Mouse (Mus musculus) liver, embryonic 13.5 days (tissue): ENCODE data around the gene Nr1h2. TPM values are rescaled to one million over a fixed set of nuclear protein-coding genes. Genes with fewer than 3 reads are reported as not detected.

Experiments
- ATAC-seq: fragments of 200-750 bp; cut with Nextera tagmentation; 2 replicates; pipeline ENCODE4 v1.8.0; 2017; ENCODE audit warnings: low read depth, mild to moderate bottlenecking, moderate number of reproducible peaks, moderate library complexity
- DNase-seq: peaks from one replicate; pipeline ENCODE4 v3.0.0; 2022
- H3K27ac ChIP-seq: fragments of 300-500 bp; sonication (generic); 2 replicates; pipeline ENCODE4 v1.5.1; 2015; ENCODE audit warnings: moderate library complexity, mild to moderate bottlenecking, inconsistent platforms
- H3K27me3 ChIP-seq: fragments of 300-500 bp; sonication (generic); 2 replicates; pipeline ENCODE4 v1.6.1; 2015; ENCODE audit warnings: mild to moderate bottlenecking, inconsistent platforms
- H3K36me3 ChIP-seq: fragments of 300-500 bp; sonication (generic); 2 replicates; pipeline ENCODE4 v1.6.1; 2015; ENCODE audit warnings: mild to moderate bottlenecking, inconsistent platforms
- H3K4me1 ChIP-seq: fragments of 300-500 bp; sonication (generic); replicated peaks from 2 replicates; pipeline ENCODE4 v1.6.1; 2015; ENCODE audit warnings: inconsistent platforms
- H3K4me2 ChIP-seq: fragments of 300-500 bp; sonication (generic); 2 replicates; pipeline ENCODE4 v1.6.1; 2015; ENCODE audit warnings: inconsistent platforms, mild to moderate bottlenecking, moderate library complexity
- H3K4me3 ChIP-seq: fragments of 300-500 bp; sonication (generic); replicated peaks from 2 replicates; pipeline ENCODE4 v1.5.1; 2015; ENCODE audit warnings: mild to moderate bottlenecking, inconsistent platforms
- H3K9ac ChIP-seq: fragments of 300-500 bp; sonication (generic); 2 replicates; pipeline ENCODE4 v1.6.1; 2015; ENCODE audit warnings: mild to moderate bottlenecking, inconsistent platforms
- H3K9me3 ChIP-seq: fragments of 300-500 bp; sonication (generic); replicated peaks from 2 replicates; pipeline ENCODE4 v1.6.1; 2016; ENCODE audit warnings: inconsistent platforms
- WGBS: fragments of 180-500 bp; shearing (Covaris S2); methylation state at CpG from one replicate; pipeline ENCODE4 v1.1.7; 2015; ENCODE audit not compliant: insufficient replicate concordance; 5-methylcytosine and 5-hydroxymethylcytosine counted together
- polyA plus RNA-seq: library from polyadenylated mRNA; unstranded; fragments of >200 nt; fragmentation: Nextera tagmentation; extraction: Ambion mirVana; gene quantifications from 2 replicates; pipeline ENCODE4 v1.2.1, GENCODE M21; 2015

Gene Nr1h2
- polyA plus RNA-seq = 40.7 and 47.1 TPM in 2 replicates

DNA sequence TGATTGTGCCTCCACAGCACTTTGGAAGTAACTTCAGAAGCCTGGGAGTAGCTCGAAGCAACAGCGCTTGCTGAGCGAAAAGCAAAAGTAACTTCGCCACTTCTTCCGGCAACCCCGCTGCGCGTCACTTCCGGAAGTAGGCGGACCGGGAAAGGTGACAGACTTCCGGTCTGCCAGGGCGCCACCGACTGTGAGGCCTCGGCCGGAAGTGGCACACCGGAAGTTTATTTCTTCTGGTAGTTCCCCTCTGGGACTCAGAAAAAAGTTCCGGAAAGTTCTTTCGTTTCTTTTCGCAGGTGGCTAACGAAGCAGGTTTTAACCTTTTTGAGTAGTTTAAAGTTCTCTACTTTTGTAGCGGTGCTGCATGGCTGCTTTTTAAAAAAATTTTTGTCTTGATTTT lies at the start of gene Nr1h2:
Gene Nr1h2, minus strand, starts transcription at position 126 of the 400 bp plus-strand sequence.
- WGBS = under 1% methylated on average over 22 of the region's 22 CpGs
- Histone ChIP-seq H3K4me1 (peaks cover 16% of the 10 kb centered on the region), H3K9ac (peak within 1 kb of the TSS; percentile 87), H3K27me3 (no peaks in the 10 kb centered on the region), H3K27ac (peak within 1 kb of the TSS; percentile 98), H3K4me3 (peak within 1 kb of the TSS; percentile 99), H3K4me2 (peak within 1 kb of the TSS; percentile 82), H3K36me3 (peaks cover 34% of the 10 kb centered on the region), H3K9me3 (no peaks in the 10 kb centered on the region)
- ATAC-seq (peak; percentile 76), DNase-seq (peak; percentile 93)

DNA sequence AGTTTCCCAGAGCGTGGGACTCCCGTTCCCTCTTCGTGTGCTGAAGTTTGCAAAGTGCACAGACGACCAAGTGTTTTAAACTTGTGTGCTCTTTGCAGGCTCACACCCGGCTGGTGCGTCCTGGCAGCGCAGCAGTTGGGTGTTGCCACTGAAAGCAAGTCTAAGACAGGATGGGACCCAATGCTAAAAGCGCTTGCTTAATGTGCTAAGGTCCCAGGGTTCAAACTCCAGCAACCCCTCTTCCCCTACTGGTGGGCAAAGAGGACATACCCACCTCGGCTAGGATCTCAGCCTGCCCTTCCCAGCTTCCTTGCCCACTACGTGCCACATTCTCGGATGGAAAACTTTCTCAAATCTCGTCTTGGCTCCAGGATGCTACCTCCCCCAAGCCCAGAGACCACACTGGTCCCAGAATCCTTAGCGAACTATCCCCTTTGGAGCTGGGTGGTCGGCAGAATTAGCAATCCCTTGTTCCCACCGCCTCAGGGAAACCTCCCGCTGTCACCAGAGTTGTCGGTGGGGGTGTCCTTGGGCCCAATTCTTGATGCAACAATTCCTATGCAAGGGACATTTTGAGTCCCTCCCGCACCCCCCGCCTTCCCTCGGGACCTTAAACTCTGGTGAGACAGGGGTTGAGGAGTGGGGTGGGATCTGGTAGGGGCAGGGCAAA lies 49.6 kb upstream of the Nr1h2 start:
- ATAC-seq (no peak), DNase-seq (no peak)
- Histone ChIP-seq H3K27ac (no peak overlapping the region), H3K4me2 (peak overlapping the region; percentile 41), H3K4me3 (no peak overlapping the region), H3K9ac (no peak overlapping the region), H3K27me3 (peaks cover 79% of the 10 kb centered on the region), H3K9me3 (no peaks in the 10 kb centered on the region), H3K36me3 (no peaks in the 10 kb centered on the region), H3K4me1 (no peaks in the 10 kb centered on the region)
- WGBS = 5% methylated on average over 20 of the region's 20 CpGs

DNA sequence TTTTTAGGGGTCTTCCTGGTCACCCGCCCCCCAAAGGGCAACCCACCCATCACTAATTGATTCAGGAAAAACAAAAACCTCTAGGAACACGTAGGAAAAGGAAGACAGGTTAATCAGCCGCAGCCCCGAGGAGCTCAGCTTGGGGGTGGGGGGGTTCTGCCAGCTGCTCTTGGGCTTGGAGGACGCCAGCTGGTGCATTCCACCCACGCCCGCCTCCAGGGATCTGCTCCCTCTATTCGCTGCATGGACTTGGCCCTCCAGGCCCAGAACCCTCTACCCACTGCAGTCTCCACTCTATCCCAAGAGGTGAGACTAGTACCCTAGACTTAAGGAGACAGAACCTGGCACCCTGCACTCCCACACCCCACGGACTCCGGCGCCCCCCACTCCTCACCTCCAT lies 48.7 kb upstream of the Nr1h2 start:
- no peaks in the 10 kb centered on the region for H3K36me3 ChIP-seq

DNA sequence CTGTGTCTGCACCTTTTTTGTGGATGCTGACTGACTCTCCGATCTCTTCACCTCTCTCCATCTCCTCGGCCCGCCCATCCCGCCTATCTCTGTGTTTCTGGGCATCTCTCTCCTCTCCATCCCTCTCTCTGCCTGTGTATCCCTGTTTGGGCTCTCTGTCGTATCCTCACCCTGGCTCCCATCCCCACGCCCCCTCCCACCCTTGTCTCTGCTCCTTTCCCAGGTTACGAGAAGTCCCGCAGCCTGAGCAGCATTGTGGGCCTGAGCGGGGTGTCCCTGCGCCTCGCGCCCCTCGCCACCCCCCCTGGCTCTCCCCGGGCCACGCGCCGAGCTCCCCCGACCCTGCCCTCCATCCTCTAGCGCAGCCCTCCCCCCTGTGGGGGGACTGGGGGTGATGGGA lies 47.9 kb upstream of the Nr1h2 start:
- Histone ChIP-seq H3K4me3 (no peak overlapping the region), H3K36me3 (no peaks in the 10 kb centered on the region), H3K27me3 (peaks cover 64% of the 10 kb centered on the region), H3K9me3 (no peaks in the 10 kb centered on the region), H3K27ac (no peak overlapping the region), H3K4me2 (no peak overlapping the region), H3K4me1 (no peaks in the 10 kb centered on the region), H3K9ac (no peak overlapping the region)
- no peak for DNase-seq
- no peak for ATAC-seq
- 12% methylated on average over 19 of the region's 19 CpGs for WGBS

More for the DNA sequence above, 48.7 kb upstream of the Nr1h2 start:
- ATAC-seq (no peak), DNase-seq (no peak)
- Histone ChIP-seq H3K27ac (no peak overlapping the region), H3K4me3 (no peak overlapping the region), H3K9me3 (no peaks in the 10 kb centered on the region), H3K27me3 (peaks cover 72% of the 10 kb centered on the region), H3K9ac (no peak overlapping the region), H3K4me2 (no peak overlapping the region), H3K4me1 (no peaks in the 10 kb centered on the region)
- WGBS = 17% methylated on average over 11 of the region's 11 CpGs

DNA sequence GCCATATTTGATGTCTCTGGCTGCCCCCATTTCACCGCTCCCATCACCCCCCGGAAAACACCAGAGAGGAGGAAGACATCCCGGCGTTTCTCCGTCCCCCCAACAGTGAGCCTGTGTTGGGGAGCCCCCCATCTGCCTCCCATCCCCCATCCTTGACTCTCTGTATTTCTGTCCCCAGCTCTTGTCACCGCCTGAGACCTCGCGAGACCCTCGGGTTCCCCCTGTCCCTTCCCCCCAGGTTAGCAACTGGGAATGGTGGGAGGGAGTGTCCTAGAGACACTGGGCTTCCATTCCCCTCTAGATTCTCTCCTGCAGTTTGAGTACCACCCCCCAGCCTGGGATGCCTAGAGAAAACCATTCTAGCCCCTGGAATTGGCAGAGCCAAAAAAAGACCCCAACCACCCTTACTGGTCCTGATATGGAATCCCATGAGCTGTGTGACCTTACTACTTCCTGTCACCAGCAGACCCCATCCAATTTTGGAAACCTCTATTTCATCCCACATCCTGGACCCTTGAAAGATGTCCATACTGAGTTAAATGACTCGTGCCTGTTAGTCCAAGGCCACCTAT lies 47.0 kb upstream of the Nr1h2 start:
- H3K4me2 ChIP-seq = no peak overlapping the region
- H3K27me3 ChIP-seq = peaks cover 58% of the 10 kb centered on the region
- H3K36me3 ChIP-seq = no peaks in the 10 kb centered on the region
- 59% methylated on average over 10 of the region's 10 CpGs for WGBS
- no peak overlapping the region for H3K27ac ChIP-seq
- no peaks in the 10 kb centered on the region for H3K9me3 ChIP-seq
- H3K4me1 ChIP-seq = no peaks in the 10 kb centered on the region
- ATAC-seq (no peak), DNase-seq (no peak)
- no peak overlapping the region for H3K4me3 ChIP-seq
- no peak overlapping the region for H3K9ac ChIP-seq

DNA sequence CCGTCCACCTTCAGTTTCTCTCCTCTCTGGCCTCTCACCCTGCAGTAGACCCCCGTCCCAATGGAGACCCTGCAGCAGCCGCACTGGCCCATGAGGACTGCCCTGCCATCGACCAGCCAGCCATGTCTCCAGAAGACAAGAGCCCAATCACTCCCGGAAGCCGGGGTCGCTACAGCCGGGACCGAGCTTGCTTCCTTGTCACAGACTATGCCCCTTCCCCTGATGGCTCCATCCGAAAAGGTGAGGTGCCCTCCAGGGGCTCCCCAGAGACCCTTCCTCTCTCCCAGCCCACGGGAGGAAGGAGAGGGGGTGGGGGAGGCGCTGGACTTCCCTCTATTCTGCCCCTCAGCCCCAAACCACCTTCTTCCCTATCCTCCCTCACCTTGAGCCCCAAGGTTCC lies 44.6 kb upstream of the Nr1h2 start:
- WGBS = 66% methylated on average over 12 of the region's 12 CpGs
- no peak for DNase-seq
- H3K27me3 ChIP-seq = peaks cover 40% of the 10 kb centered on the region

DNA sequence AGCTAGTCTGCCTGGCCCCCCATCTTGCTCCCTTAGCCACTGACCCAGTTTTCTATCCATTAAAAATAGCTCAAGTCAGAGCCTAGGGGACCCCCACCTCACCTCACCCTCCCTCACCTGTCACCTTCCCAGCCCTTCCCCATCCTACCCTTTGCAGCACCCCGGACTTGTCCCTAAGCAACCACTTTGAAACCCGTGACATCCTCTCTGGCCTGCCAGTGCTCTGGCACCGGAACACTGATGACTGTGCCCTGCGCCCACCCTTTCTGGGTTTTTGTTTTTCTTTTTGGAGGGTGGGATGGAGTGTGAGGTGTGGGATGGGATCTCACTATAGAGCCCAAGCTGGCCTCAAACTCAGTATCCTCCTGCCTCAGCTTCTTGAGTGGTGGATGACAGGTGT lies 43.9 kb upstream of the Nr1h2 start:
- no peak overlapping the region for H3K27ac ChIP-seq
- H3K4me2 ChIP-seq = no peak overlapping the region
- H3K4me3 ChIP-seq = no peak overlapping the region
- ATAC-seq (no peak), DNase-seq (no peak)
- no peaks in the 10 kb centered on the region for H3K9me3 ChIP-seq
- no peaks in the 10 kb centered on the region for H3K4me1 ChIP-seq
- peaks cover 40% of the 10 kb centered on the region for H3K27me3 ChIP-seq
- H3K9ac ChIP-seq = no peak overlapping the region
- no peaks in the 10 kb centered on the region for H3K36me3 ChIP-seq
- WGBS = 70% methylated on average over 4 of the region's 4 CpGs

More for the DNA sequence above, 44.6 kb upstream of the Nr1h2 start:
- Histone ChIP-seq H3K4me2 (no peak overlapping the region), H3K4me1 (no peaks in the 10 kb centered on the region), H3K36me3 (no peaks in the 10 kb centered on the region), H3K27ac (no peak overlapping the region), H3K9me3 (no peaks in the 10 kb centered on the region), H3K9ac (no peak overlapping the region), H3K4me3 (no peak overlapping the region)
- ATAC-seq = no peak

DNA sequence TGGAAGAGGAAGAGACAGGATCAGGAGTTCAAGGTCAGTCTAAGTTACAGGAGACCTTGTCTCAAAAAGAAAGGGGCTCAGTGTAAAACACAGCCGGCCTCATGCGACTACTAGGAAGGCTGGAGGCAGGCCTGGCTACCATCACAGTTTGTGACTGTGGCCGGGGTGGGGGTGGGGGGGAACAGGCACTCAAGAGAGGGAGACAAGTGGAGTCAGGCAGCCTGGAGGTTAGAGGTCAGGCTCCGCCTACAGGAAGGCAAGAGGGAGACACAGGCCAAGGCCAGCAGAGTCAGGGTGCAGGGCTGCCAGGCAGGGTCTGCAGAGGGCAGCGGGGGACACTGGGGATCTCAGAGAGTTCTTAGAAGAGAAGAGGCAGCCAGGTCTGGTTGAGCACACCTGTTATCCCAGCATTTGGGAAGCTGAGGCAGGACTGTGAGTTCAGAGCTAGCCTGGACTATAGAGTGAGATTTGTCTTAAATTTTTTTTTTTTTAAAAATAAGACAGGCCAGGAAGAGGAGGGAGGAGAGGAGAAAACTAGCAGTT lies 43.3 kb upstream of the Nr1h2 start:
- no peaks in the 10 kb centered on the region for H3K9me3 ChIP-seq
- no peak for DNase-seq
- H3K9ac ChIP-seq = no peak overlapping the region
- 41% methylated on average over 5 of the region's 5 CpGs for WGBS
- H3K4me1 ChIP-seq = no peaks in the 10 kb centered on the region
- peaks cover 40% of the 10 kb centered on the region for H3K27me3 ChIP-seq
- no peak overlapping the region for H3K4me3 ChIP-seq
- no peak overlapping the region for H3K4me2 ChIP-seq
- H3K36me3 ChIP-seq = no peaks in the 10 kb centered on the region
- H3K27ac ChIP-seq = no peak overlapping the region
- no peak for ATAC-seq

DNA sequence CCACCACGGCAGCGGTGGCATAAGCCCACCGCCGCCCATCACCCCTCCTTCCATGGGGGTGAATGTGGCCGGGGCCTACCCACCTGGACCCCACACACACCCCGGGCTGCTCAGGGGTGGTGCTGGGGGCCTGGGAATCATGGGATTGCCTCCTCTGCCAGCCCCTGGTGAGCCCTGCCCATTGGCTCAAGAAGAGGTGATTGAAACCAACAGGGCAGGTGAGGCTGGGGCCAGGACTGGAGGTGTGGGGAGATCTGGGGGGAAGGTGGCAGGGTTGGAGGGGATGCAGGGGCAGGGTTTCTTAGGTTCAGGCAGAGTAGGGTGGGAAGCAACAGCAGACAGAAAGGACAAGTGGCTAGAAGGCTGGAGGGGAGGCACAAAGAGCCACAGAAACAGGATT lies 42.3 kb upstream of the Nr1h2 start:
- Histone ChIP-seq H3K27me3 (peaks cover 40% of the 10 kb centered on the region), H3K4me3 (no peak overlapping the region), H3K4me2 (no peak overlapping the region), H3K9me3 (no peaks in the 10 kb centered on the region), H3K27ac (no peak overlapping the region), H3K4me1 (peaks cover 6% of the 10 kb centered on the region), H3K36me3 (no peaks in the 10 kb centered on the region), H3K9ac (no peak overlapping the region)
- ATAC-seq (no peak), DNase-seq (no peak)
- WGBS = 77% methylated on average over 6 of the region's 6 CpGs

DNA sequence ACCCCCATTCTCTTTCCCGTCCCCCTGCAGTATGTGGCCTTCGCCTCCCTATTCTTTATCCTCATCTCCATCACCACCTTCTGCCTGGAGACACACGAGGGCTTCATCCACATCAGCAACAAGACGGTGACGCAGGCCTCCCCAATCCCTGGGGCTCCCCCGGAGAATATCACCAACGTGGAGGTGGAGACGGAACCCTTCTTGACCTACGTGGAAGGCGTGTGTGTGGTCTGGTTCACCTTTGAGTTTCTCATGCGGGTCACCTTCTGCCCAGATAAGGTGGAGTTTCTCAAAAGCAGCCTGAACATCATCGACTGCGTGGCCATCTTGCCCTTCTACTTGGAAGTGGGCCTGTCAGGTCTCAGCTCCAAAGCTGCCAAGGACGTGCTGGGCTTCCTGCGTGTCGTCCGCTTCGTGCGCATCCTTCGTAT lies 41.4 kb upstream of the Nr1h2 start:
- ATAC-seq = no peak
- H3K4me2 ChIP-seq = no peak overlapping the region
- DNase-seq = no peak
- peaks cover 15% of the 10 kb centered on the region for H3K4me1 ChIP-seq
- H3K4me3 ChIP-seq = no peak overlapping the region
- H3K27me3 ChIP-seq = peaks cover 41% of the 10 kb centered on the region
- H3K36me3 ChIP-seq = no peaks in the 10 kb centered on the region
- H3K9ac ChIP-seq = no peak overlapping the region
- no peak overlapping the region for H3K27ac ChIP-seq
- WGBS = 82% methylated on average over 20 of the region's 20 CpGs
- no peaks in the 10 kb centered on the region for H3K9me3 ChIP-seq

DNA sequence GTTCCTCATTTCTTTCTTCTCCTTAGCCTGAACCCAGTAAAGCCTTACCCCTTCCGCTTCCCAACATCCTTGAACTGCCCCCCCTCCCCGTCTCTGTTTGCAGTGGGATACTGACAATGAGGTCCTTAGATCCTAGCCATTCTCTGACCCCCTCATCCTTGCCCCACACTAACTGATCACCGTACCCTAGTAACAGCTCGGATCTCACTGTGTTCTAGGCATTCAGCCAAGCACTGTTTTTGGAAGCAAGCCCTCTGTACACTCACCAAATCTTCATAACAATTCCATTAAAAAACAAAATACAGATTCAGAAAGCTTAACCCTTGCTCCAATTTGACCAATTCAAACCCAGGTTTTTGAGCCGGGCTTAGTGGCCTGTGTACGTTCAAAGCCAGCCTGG lies 40.5 kb upstream of the Nr1h2 start:
- H3K36me3 ChIP-seq = no peaks in the 10 kb centered on the region
- H3K4me3 ChIP-seq = no peak overlapping the region
- H3K9me3 ChIP-seq = no peaks in the 10 kb centered on the region
- no peak overlapping the region for H3K9ac ChIP-seq
- no peak overlapping the region for H3K27ac ChIP-seq
- DNase-seq (no peak), ATAC-seq (no peak)
- WGBS = 53% methylated on average over 6 of the region's 6 CpGs
- no peak overlapping the region for H3K4me2 ChIP-seq
- H3K27me3 ChIP-seq = peaks cover 49% of the 10 kb centered on the region
- peaks cover 22% of the 10 kb centered on the region for H3K4me1 ChIP-seq

DNA sequence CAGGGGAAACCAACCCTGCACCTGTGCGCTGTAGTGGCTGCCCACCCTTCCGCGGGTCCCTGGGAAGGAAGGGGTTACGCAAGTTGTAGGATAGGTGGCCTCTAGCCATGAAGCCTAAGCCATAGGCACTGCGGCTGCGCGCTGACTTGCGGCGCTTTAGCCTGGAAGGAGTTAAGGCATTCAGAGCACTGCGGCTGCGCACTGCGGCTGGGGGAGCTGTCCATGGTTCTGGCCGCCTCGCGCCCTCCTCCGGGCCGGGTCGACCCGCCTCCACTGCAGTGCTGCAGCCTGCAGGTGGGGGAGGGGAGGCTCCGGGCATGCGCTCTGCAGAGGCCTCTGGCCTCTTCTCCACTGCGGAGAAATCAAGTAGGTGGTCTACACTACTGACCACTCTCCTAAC lies 40.0 kb upstream of the Nr1h2 start:
- H3K27ac ChIP-seq = no peak overlapping the region
- H3K9ac ChIP-seq = no peak overlapping the region
- no peak overlapping the region for H3K4me3 ChIP-seq
- DNase-seq (peak; percentile 60), ATAC-seq (peak; percentile 21)
- H3K4me2 ChIP-seq = no peak overlapping the region
- 3% methylated on average over 22 of the region's 22 CpGs for WGBS
- no peaks in the 10 kb centered on the region for H3K36me3 ChIP-seq
- H3K4me1 ChIP-seq = peaks cover 27% of the 10 kb centered on the region
- no peaks in the 10 kb centered on the region for H3K9me3 ChIP-seq
- peaks cover 55% of the 10 kb centered on the region for H3K27me3 ChIP-seq
